Mouse (Mus musculus) heart, embryonic 13.5 days (tissue): ENCODE data around the gene Aanat. TPM values are rescaled to one million over a fixed set of nuclear protein-coding genes. Genes with fewer than 3 reads are reported as not detected.
"Not testable (repeated sequence)": the region's sequence is repeated elsewhere in the genome, so short reads cannot be mapped to it uniquely, and the experiment has no call there.

Experiments used
- ATAC-seq: fragments of 200-750 bp; cut with Nextera tagmentation; 2 replicates; pipeline ENCODE4 v1.8.0; 2017; ENCODE audit warnings: moderate TSS enrichment; ENCODE audit not compliant: insufficient number of reproducible peaks, low FRiP score, low TSS enrichment; ENCODE audit errors: extremely low read depth
- H3K27ac ChIP-seq: fragments of 300-500 bp; sonication (generic); replicated peaks from 2 replicates; pipeline ENCODE4 v1.5.1; 2015; ENCODE audit warnings: moderate library complexity, mild to moderate bottlenecking, inconsistent platforms
- H3K27me3 ChIP-seq: fragments of 300-500 bp; sonication (generic); replicated peaks from 2 replicates; pipeline ENCODE4 v1.6.1; 2015; ENCODE audit warnings: mild to moderate bottlenecking, inconsistent platforms
- H3K36me3 ChIP-seq: fragments of 300-500 bp; sonication (generic); 2 replicates; pipeline ENCODE4 v1.6.1; 2015; ENCODE audit warnings: mild to moderate bottlenecking, inconsistent platforms
- H3K4me1 ChIP-seq: fragments of 300-500 bp; sonication (generic); 2 replicates; pipeline ENCODE4 v1.6.1; 2015; ENCODE audit warnings: inconsistent platforms
- H3K4me2 ChIP-seq: fragments of 300-500 bp; sonication (generic); 2 replicates; pipeline ENCODE4 v1.6.1; 2015; ENCODE audit warnings: inconsistent platforms, mild to moderate bottlenecking, moderate library complexity
- H3K4me3 ChIP-seq: fragments of 300-500 bp; sonication (generic); 2 replicates; pipeline ENCODE4 v1.5.1; 2015; ENCODE audit warnings: moderate library complexity, mild to moderate bottlenecking, inconsistent platforms
- H3K9ac ChIP-seq: fragments of 300-500 bp; sonication (generic); 2 replicates; pipeline ENCODE4 v1.6.1; 2015; ENCODE audit warnings: inconsistent platforms, mild to moderate bottlenecking, moderate library complexity
- H3K9me3 ChIP-seq: fragments of 300-500 bp; sonication (generic); 2 replicates; pipeline ENCODE4 v1.6.1; 2016; ENCODE audit warnings: inconsistent platforms
- WGBS: fragments of 180-500 bp; shearing (Covaris S2); methylation state at CpG from one replicate; pipeline ENCODE4 v1.1.7; 2015; ENCODE audit warnings: mixed read lengths; 5-methylcytosine and 5-hydroxymethylcytosine counted together
- polyA plus RNA-seq: library from polyadenylated mRNA; unstranded; fragments of >200 nt; fragmentation: Nextera tagmentation; extraction: Ambion mirVana; gene quantifications from 2 replicates; pipeline ENCODE4 v1.2.1, GENCODE M21; 2015

Aanat gene
- polyA plus RNA-seq, 1 experiment from 2014 or later: not detected

GRCm38 (mm10) chr11:116593345-116593744, 7.1 kb downstream of the Aanat start:
- ATAC-seq: no peak

GRCm38 (mm10) chr11:116596766-116597165, 10.5 kb downstream of the Aanat start:
- H3K9ac ChIP-seq: no peak overlapping the region
- H3K36me3 ChIP-seq: peaks cover 53% of the 10 kb centered on the region
- no peak overlapping the region for H3K4me3 ChIP-seq
- H3K27ac ChIP-seq: no peak overlapping the region
- no peak for ATAC-seq
- H3K4me1 ChIP-seq: peaks cover 4% of the 10 kb centered on the region; the same call in 1 of the 2 replicates
- H3K9me3 ChIP-seq: no peaks in the 10 kb centered on the region
- H3K27me3 ChIP-seq: 0 out of 2 replicates have a peak, but pooled peaks cover 5% of the 10 kb centered on the region
- 87% methylated on average over 19 of the region's 19 CpGs for WGBS
- H3K4me2 ChIP-seq: no peak overlapping the region

More at GRCm38 (mm10) chr11:116593345-116593744, 7.1 kb downstream of the Aanat start:
- WGBS: 70% methylated on average over 4 of the region's 4 CpGs
- no peak overlapping the region for H3K9ac ChIP-seq
- peaks cover 13% of the 10 kb centered on the region for H3K4me1 ChIP-seq
- H3K4me3 ChIP-seq: no peak overlapping the region
- H3K27ac ChIP-seq: no peak overlapping the region
- no peaks in the 10 kb centered on the region for H3K9me3 ChIP-seq
- peaks cover 6% of the 10 kb centered on the region; the same call in 1 of the 2 replicates for H3K27me3 ChIP-seq
- H3K36me3 ChIP-seq: peaks cover 21% of the 10 kb centered on the region
- no peak overlapping the region for H3K4me2 ChIP-seq

- H3K4me2 ChIP-seq: no peak overlapping the region
- H3K27me3 ChIP-seq: 0 out of 2 replicates have a peak, but pooled peaks cover 5% of the 10 kb centered on the region
- no peak overlapping the region for H3K4me3 ChIP-seq
- 92% methylated on average over 8 of the region's 8 CpGs for WGBS
- no peak overlapping the region for H3K27ac ChIP-seq
- H3K36me3 ChIP-seq: peaks cover 64% of the 10 kb centered on the region
- ATAC-seq: no peak
- no peaks in the 10 kb centered on the region for H3K4me1 ChIP-seq
- no peak overlapping the region for H3K9ac ChIP-seq
- no peaks in the 10 kb centered on the region for H3K9me3 ChIP-seq
Measured at GRCm38 (mm10) chr11:116598193-116598592, 12.0 kb downstream of the Aanat start.

- 0 out of 2 replicates have a peak, but pooled peaks cover 5% of the 10 kb centered on the region for H3K27me3 ChIP-seq
- ATAC-seq: no peak
- no peak overlapping the region for H3K9ac ChIP-seq
- no peaks in the 10 kb centered on the region for H3K4me1 ChIP-seq
- no peak overlapping the region for H3K27ac ChIP-seq
- no peak overlapping the region for H3K4me3 ChIP-seq
- H3K36me3 ChIP-seq: peaks cover 74% of the 10 kb centered on the region
- WGBS: 89% methylated on average over 15 of the region's 15 CpGs
- no peak overlapping the region for H3K4me2 ChIP-seq
- no peaks in the 10 kb centered on the region for H3K9me3 ChIP-seq
Measured at GRCm38 (mm10) chr11:116599230-116599629, 13.0 kb downstream of the Aanat start.

- no peak overlapping the region for H3K27ac ChIP-seq
- no peak for ATAC-seq
- H3K36me3 ChIP-seq: peaks cover 94% of the 10 kb centered on the region
- H3K9ac ChIP-seq: no peak overlapping the region
- H3K9me3 ChIP-seq: no peaks in the 10 kb centered on the region
- WGBS: 86% methylated on average over 8 of the region's 8 CpGs
- H3K4me1 ChIP-seq: no peaks in the 10 kb centered on the region
- 0 out of 2 replicates have a peak, but pooled peaks cover 5% of the 10 kb centered on the region for H3K27me3 ChIP-seq
- H3K4me3 ChIP-seq: no peak overlapping the region
- H3K4me2 ChIP-seq: no peak overlapping the region
Measured at GRCm38 (mm10) chr11:116601166-116601565, 14.9 kb downstream of the Aanat start.

- H3K4me3 ChIP-seq: no peak overlapping the region
- peaks cover 93% of the 10 kb centered on the region for H3K36me3 ChIP-seq
- 87% methylated on average over 8 of the region's 8 CpGs for WGBS
- no peaks in the 10 kb centered on the region for H3K9me3 ChIP-seq
- H3K27me3 ChIP-seq: no peaks in the 10 kb centered on the region
- H3K4me1 ChIP-seq: no peaks in the 10 kb centered on the region
- no peak overlapping the region for H3K27ac ChIP-seq
- no peak overlapping the region for H3K4me2 ChIP-seq
- ATAC-seq: no peak
- no peak overlapping the region for H3K9ac ChIP-seq
Measured at GRCm38 (mm10) chr11:116602043-116602442, 15.8 kb downstream of the Aanat start.

- Histone ChIP-seq H3K4me2 (no peak overlapping the region), H3K27me3 (no peaks in the 10 kb centered on the region), H3K9ac (no peak overlapping the region), H3K27ac (no peak overlapping the region), H3K4me1 (no peaks in the 10 kb centered on the region), H3K9me3 (no peaks in the 10 kb centered on the region), H3K4me3 (no peak overlapping the region), H3K36me3 (peaks cover 87% of the 10 kb centered on the region)
- WGBS: 74% methylated on average over 10 of the region's 10 CpGs
- ATAC-seq: no peak
Measured at GRCm38 (mm10) chr11:116603339-116603738, 17.1 kb downstream of the Aanat start.

- H3K36me3 ChIP-seq: peaks cover 87% of the 10 kb centered on the region
- ATAC-seq: no peak
- H3K9ac ChIP-seq: no peak overlapping the region
- H3K4me1 ChIP-seq: peaks cover 4% of the 10 kb centered on the region; the same call in 1 of the 2 replicates
- 89% methylated on average over 12 of the region's 12 CpGs for WGBS
- H3K4me3 ChIP-seq: no peak overlapping the region
- H3K27ac ChIP-seq: no peak overlapping the region
- no peaks in the 10 kb centered on the region for H3K9me3 ChIP-seq
- H3K4me2 ChIP-seq: no peak overlapping the region
- no peaks in the 10 kb centered on the region for H3K27me3 ChIP-seq
Measured at GRCm38 (mm10) chr11:116604097-116604496, 17.9 kb downstream of the Aanat start.

GRCm38 (mm10) chr11:116607717-116608116, 21.5 kb downstream of the Aanat start:
- WGBS: 89% methylated on average over 3 of the region's 3 CpGs
- H3K36me3 ChIP-seq: peaks cover 56% of the 10 kb centered on the region
- H3K9me3 ChIP-seq: no peaks in the 10 kb centered on the region

GRCm38 (mm10) chr11:116609965-116610630, 23.9 kb downstream of the Aanat start:
- no peaks in the 10 kb centered on the region for H3K9me3 ChIP-seq
- H3K27me3 ChIP-seq: no peaks in the 10 kb centered on the region
- no peak for ATAC-seq
- no peak overlapping the region for H3K27ac ChIP-seq
- H3K4me2 ChIP-seq: no peak overlapping the region
- no peak overlapping the region for H3K9ac ChIP-seq
- H3K4me3 ChIP-seq: no peak overlapping the region
- WGBS: 79% methylated on average over 15 of the region's 15 CpGs
- peaks cover 29% of the 10 kb centered on the region for H3K4me1 ChIP-seq
- peaks cover 36% of the 10 kb centered on the region for H3K36me3 ChIP-seq

More at GRCm38 (mm10) chr11:116607717-116608116, 21.5 kb downstream of the Aanat start:
- Histone ChIP-seq H3K27ac (no peak overlapping the region), H3K4me1 (peaks cover 14% of the 10 kb centered on the region; the same call in 1 of the 2 replicates), H3K9ac (no peak overlapping the region), H3K27me3 (no peaks in the 10 kb centered on the region), H3K4me3 (no peak overlapping the region), H3K4me2 (no peak overlapping the region)
- no peak for ATAC-seq

GRCm38 (mm10) chr11:116611168-116611567, 24.9 kb downstream of the Aanat start:
- H3K9me3 ChIP-seq, H3K27me3 ChIP-seq, H3K27ac ChIP-seq, ATAC-seq, H3K4me2 ChIP-seq, H3K4me3 ChIP-seq, H3K9ac ChIP-seq: not testable (repeated sequence)
- 91% methylated on average over 9 of the region's 9 CpGs for WGBS
- H3K4me1 ChIP-seq: peaks cover 40% of the 10 kb centered on the region
- H3K36me3 ChIP-seq: peaks cover 25% of the 10 kb centered on the region

GRCm38 (mm10) chr11:116611883-116612282, 25.7 kb downstream of the Aanat start:
- no peaks in the 10 kb centered on the region for H3K9me3 ChIP-seq
- 93% methylated on average over 9 of the region's 9 CpGs for WGBS
- no peak overlapping the region for H3K27ac ChIP-seq
- no peak overlapping the region for H3K9ac ChIP-seq
- no peaks in the 10 kb centered on the region for H3K27me3 ChIP-seq
- no peak for ATAC-seq
- peaks cover 20% of the 10 kb centered on the region for H3K36me3 ChIP-seq
- H3K4me3 ChIP-seq: no peak overlapping the region
- peaks cover 47% of the 10 kb centered on the region for H3K4me1 ChIP-seq
- no peak overlapping the region for H3K4me2 ChIP-seq
